Mouse (Mus musculus) thymus, adult 2 months (tissue): ENCODE data around the gene St8sia1.

ENCODE experiments used
- CTCF ChIP-seq: fragments of 200-500 bp; IDR thresholded peaks from 2 replicates; pipeline ENCODE4 v1.5.1; 2012; ENCODE audit warnings: mild to moderate bottlenecking, control low read depth, low read length, moderate library complexity, borderline replicate concordance; ENCODE audit not compliant: control insufficient read depth, poor library complexity, insufficient read depth; ENCODE audit errors: extremely low read depth
- POLR2A ChIP-seq: fragments of 200-500 bp; IDR thresholded peaks from 2 replicates; pipeline ENCODE4 v1.6.1; 2012; ENCODE audit warnings: mild to moderate bottlenecking, low read length, control low read depth, moderate library complexity; ENCODE audit not compliant: control insufficient read depth, poor library complexity, insufficient read depth; ENCODE audit errors: extremely low read depth

GRCm38 (mm10) chr6:142818306-142818705 is 145.9 kb downstream of the St8sia1 start:
- TF ChIP-seq POLR2A (no peak), CTCF (no peak)
